Mouse (Mus musculus) cortical plate, adult 2 months (tissue): ENCODE data around the gene Rims1.

ENCODE experiments used
- CTCF ChIP-seq: fragments of 200-500 bp; IDR thresholded peaks from 2 replicates; pipeline ENCODE4 v1.5.1; 2011; ENCODE audit warnings: mild to moderate bottlenecking, control low read depth, low read length; ENCODE audit not compliant: insufficient read depth; ENCODE audit errors: extremely low read depth
- POLR2A ChIP-seq: fragments of 200-500 bp; IDR thresholded peaks from 2 replicates; pipeline ENCODE4 v1.6.1; 2011; ENCODE audit warnings: mild to moderate bottlenecking, low read length, control low read depth; ENCODE audit not compliant: insufficient read depth; ENCODE audit errors: extremely low read depth

DNA sequence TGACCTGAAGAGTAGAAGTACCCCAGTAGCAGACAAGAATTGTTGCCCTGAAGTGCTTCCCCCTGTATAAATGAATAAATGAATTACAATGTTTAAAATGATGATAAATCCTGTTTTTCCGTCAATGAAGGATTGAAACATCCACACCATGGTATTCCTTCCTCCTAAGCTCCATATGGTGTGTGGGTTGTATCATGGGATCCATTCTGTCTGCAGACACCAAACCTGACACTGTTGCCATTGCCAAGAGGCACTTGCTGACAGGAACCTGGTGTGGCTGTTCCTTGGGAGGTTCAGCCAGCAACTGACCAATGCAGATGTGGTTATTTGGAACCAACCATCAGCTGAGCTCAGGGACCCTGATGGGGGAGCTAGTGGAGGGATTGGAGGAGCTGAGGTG, 72.5 kb downstream of the Rims1 start:
- no peak for TF ChIP-seq CTCF
- no peak for TF ChIP-seq POLR2A
